Mouse (Mus musculus): ENCODE results near the gene Pcdh10.

- TF ChIP-seq POLR2AphosphoS5 (IDR thresholded peaks at IDR 0.05; ENCODE audit: insufficient replicate concordance, low read depth, low read length) (no peak), CTCF (IDR thresholded peaks at IDR 0.05; ENCODE audit: low read depth, low read length) (no peak)
Measured at GRCm38 (mm10) chr3:45379972-45380761, 2.0 kb downstream of the Pcdh10 start.
